Mouse (Mus musculus): ENCODE measurements around the gene Cog5. TPM values are rescaled to one million over a fixed set of nuclear protein-coding genes. Genes with fewer than 3 reads are reported as not detected.

Cog5 gene
- polyA plus RNA-seq, 1 experiment = 25.0 TPM

DNA sequence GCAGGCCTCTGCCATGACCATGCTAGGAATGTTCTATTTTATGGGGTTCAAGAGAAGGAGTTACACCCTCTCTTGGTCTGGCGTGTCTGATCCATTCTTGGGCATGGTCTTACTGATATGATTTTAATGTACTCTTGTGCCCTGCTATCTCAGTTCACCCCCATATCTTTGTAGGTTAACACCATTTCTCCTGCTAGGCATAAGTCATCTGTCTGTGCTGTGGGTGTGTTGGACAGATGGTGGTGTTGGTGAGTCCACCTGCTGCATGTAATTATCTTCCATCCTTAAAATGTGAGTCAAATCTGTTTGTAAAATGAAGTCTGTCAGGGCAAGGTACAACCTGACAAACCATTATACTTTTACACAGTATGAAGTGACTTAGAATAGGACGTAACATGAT lies 252.8 kb downstream of the Cog5 start:
- 76% methylated on average over 2 of the region's 2 CpGs for WGBS
- TF ChIP-seq CTCF (IDR thresholded peaks at IDR 0.05; ENCODE audit: control insufficient read depth, insufficient read depth, low read length) (no peak), POLR2A (IDR thresholded peaks at IDR 0.05; ENCODE audit: borderline replicate concordance, control insufficient read depth, low read depth, low read length) (no peak)
- Histone ChIP-seq H3K4me1 (ENCODE audit: control insufficient read depth, insufficient read depth, low read length) (no peaks in the 10 kb centered on the region; the same call in 1 of the 2 replicates), H3K4me3 (replicated peaks; ENCODE audit: control insufficient read depth, low read depth, low read length) (no peak overlapping the region), H3K27ac (ENCODE audit: control insufficient read depth, insufficient read depth, low read depth, low read length, poor library complexity) (no peak overlapping the region)

DNA sequence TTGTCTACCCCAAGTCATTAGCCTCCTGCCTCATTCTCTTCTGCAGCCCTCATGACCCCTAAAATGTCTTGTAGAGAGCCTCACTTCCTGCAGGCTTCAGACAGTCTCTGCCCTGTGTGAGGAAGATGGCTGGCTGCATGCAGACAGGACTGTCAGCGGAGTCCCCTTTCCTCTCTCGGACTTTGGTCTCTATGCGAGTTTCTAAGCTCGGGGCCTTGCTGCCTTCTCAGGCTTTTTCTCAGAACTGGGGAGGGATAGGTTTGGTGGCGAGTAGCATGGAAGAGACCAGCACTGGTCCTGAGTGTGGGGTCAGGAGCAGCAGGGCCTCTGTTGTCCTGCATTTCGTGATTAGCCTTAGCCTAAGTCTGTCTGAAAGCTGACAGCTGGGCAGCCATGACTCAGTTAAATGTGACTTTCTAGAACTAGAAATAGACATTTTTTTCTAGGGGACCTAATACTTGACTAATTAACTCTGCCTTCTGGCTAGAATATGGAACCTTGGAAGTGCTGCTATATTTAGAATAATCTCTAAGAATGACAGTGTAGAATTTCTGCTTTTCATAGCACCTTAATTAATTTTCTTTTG lies 258.4 kb downstream of the Cog5 start:
- no peak for TF ChIP-seq POLR2A (IDR thresholded peaks at IDR 0.05; ENCODE audit: borderline replicate concordance, control insufficient read depth, low read depth, low read length)
- no peak for TF ChIP-seq CTCF (IDR thresholded peaks at IDR 0.05; ENCODE audit: control insufficient read depth, insufficient read depth, low read length)
- no peak overlapping the region for H3K4me3 ChIP-seq (replicated peaks; ENCODE audit: control insufficient read depth, low read depth, low read length)
- H3K4me1 ChIP-seq (ENCODE audit: control insufficient read depth, insufficient read depth, low read length) = no peaks in the 10 kb centered on the region
- 88% methylated on average over 6 of the region's 6 CpGs for WGBS
- no peak overlapping the region for H3K27ac ChIP-seq (ENCODE audit: control insufficient read depth, insufficient read depth, low read depth, low read length, poor library complexity)

GRCm38 (mm10) chr12:31913614-31914013 lies 258.9 kb downstream of the Cog5 start:
- TF ChIP-seq CTCF (IDR thresholded peaks at IDR 0.05; ENCODE audit: control insufficient read depth, insufficient read depth, low read length) (no peak), POLR2A (IDR thresholded peaks at IDR 0.05; ENCODE audit: borderline replicate concordance, control insufficient read depth, low read depth, low read length) (no peak)
- Histone ChIP-seq H3K4me1 (ENCODE audit: control insufficient read depth, insufficient read depth, low read length) (no peaks in the 10 kb centered on the region), H3K4me3 (replicated peaks; ENCODE audit: control insufficient read depth, low read depth, low read length) (no peak overlapping the region), H3K27ac (ENCODE audit: control insufficient read depth, insufficient read depth, low read depth, low read length, poor library complexity) (no peak overlapping the region)
- 78% methylated on average over 4 of the region's 4 CpGs for WGBS

GRCm38 (mm10) chr12:31916691-31917090 lies 262.0 kb downstream of the Cog5 start:
- WGBS = 96% methylated on average over 5 of the region's 5 CpGs
- Histone ChIP-seq H3K4me1 (ENCODE audit: control insufficient read depth, insufficient read depth, low read length) (no peaks in the 10 kb centered on the region), H3K4me3 (replicated peaks; ENCODE audit: control insufficient read depth, low read depth, low read length) (no peak overlapping the region), H3K27ac (ENCODE audit: control insufficient read depth, insufficient read depth, low read depth, low read length, poor library complexity) (no peak overlapping the region)
- TF ChIP-seq CTCF (IDR thresholded peaks at IDR 0.05; ENCODE audit: control insufficient read depth, insufficient read depth, low read length) = no peak
- no peak for TF ChIP-seq POLR2A (IDR thresholded peaks at IDR 0.05; ENCODE audit: borderline replicate concordance, control insufficient read depth, low read depth, low read length)

DNA sequence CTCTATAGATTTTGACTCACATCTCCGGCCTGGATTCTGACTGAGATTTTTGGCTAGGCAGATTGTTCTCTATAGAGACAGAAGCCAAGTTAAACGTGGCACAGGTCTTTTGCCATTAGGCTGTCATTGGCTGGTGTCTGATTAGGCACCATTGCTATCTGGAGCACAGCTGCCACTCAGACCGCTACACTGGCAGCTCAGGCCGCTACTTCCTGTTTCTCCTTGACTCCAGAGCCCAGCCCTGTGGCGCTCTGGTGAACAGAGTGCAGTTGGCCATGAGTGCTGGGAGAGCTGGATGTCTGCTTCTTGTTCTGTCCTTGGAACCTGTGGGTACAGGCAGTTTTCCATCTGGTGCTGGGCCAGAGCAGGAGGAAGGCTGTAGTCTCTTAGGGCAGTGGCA lies 262.6 kb downstream of the Cog5 start:
- TF ChIP-seq CTCF (IDR thresholded peaks at IDR 0.05; ENCODE audit: control insufficient read depth, insufficient read depth, low read length) (no peak), POLR2A (IDR thresholded peaks at IDR 0.05; ENCODE audit: borderline replicate concordance, control insufficient read depth, low read depth, low read length) (no peak)
- WGBS = 41% methylated on average over 5 of the region's 5 CpGs
- Histone ChIP-seq H3K4me3 (replicated peaks; ENCODE audit: control insufficient read depth, low read depth, low read length) (no peak overlapping the region), H3K27ac (ENCODE audit: control insufficient read depth, insufficient read depth, low read depth, low read length, poor library complexity) (no peak overlapping the region), H3K4me1 (ENCODE audit: control insufficient read depth, insufficient read depth, low read length) (no peaks in the 10 kb centered on the region)

DNA sequence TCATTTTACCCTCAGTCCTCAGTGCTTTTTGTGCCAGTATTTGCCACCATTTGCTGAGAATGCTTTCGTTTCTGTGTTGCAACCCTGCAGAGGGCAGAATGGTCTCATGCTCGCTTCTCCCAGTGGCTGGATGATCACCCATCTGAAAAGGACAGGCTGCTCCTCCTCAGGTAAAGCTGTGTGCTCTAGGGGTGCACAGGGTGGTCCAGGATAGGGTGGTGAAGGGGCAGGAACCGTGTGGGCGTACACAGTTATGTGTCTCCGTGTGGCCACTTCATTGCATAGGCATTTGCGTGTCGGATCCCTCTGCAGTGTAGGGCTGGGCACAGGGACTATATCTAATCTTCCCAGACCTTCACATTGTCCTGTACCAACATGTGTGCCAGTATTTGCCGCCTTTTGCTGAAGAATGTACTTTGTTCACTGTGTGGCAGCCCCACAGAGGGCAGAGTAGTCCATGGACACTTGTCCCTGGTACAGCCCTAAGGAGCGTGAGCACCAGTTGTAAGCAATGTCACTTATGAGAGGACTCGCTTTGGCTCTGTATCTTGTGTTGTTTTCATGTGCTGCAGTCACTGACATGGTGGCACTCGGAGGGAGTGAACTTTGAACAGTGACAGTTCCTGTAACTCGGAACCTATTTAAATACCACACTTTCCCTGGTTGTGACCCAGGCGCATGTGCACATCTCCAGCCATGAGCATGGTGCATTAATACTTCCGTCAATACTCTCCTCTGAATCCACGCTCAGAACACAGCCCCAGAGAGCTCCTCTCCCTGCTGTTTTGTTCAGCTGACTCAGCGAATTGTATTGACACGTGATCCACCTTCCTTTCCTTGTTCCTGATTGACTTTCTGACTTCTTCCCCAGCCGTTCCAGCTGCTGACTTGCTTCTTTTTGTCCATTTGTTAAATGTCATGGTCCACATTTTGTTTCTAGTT lies 266.1 kb downstream of the Cog5 start:
- H3K27ac ChIP-seq (ENCODE audit: control insufficient read depth, insufficient read depth, low read depth, low read length, poor library complexity) = no peak overlapping the region; the same call in 1 of the 2 replicates
- TF ChIP-seq POLR2A (IDR thresholded peaks at IDR 0.05; ENCODE audit: borderline replicate concordance, control insufficient read depth, low read depth, low read length) (no peak), CTCF (IDR thresholded peaks at IDR 0.05; ENCODE audit: control insufficient read depth, insufficient read depth, low read length) (no peak)

DNA sequence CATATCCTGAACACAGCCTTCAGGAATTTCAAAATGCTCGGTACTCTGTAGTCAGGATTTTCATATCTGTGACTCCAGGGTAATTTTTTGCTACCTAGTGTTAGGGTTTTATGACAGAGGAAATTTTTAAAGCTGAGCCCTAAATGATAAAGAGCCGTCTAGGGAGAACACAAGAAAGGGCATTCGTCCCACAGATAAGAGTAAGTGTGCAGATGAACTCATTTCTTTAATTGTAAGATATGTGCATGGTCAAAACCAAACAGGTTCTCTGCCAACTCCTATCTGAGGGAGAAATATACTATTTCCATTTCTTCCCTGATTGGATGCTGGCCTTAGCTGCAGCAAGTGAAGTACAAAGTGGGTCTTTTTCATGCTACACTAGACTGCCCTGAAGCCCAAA lies 269.5 kb downstream of the Cog5 start:
- H3K27ac ChIP-seq (ENCODE audit: control insufficient read depth, insufficient read depth, low read depth, low read length, poor library complexity) = no peak overlapping the region
- 55% methylated on average over 3 of the region's 3 CpGs for whole genome bisulfite sequencing
- no peak overlapping the region for H3K4me3 ChIP-seq (replicated peaks; ENCODE audit: control insufficient read depth, low read depth, low read length)
- H3K4me1 ChIP-seq (ENCODE audit: control insufficient read depth, insufficient read depth, low read length) = no peaks in the 10 kb centered on the region
- TF ChIP-seq CTCF (IDR thresholded peaks at IDR 0.05; ENCODE audit: control insufficient read depth, insufficient read depth, low read length) (no peak), POLR2A (IDR thresholded peaks at IDR 0.05; ENCODE audit: borderline replicate concordance, control insufficient read depth, low read depth, low read length) (no peak)

More for the DNA sequence above, 266.1 kb downstream of the Cog5 start:
- WGBS = 79% methylated on average over 18 of the region's 18 CpGs
- Histone ChIP-seq H3K4me1 (ENCODE audit: control insufficient read depth, insufficient read depth, low read length) (no peaks in the 10 kb centered on the region), H3K4me3 (replicated peaks; ENCODE audit: control insufficient read depth, low read depth, low read length) (no peak overlapping the region)

DNA sequence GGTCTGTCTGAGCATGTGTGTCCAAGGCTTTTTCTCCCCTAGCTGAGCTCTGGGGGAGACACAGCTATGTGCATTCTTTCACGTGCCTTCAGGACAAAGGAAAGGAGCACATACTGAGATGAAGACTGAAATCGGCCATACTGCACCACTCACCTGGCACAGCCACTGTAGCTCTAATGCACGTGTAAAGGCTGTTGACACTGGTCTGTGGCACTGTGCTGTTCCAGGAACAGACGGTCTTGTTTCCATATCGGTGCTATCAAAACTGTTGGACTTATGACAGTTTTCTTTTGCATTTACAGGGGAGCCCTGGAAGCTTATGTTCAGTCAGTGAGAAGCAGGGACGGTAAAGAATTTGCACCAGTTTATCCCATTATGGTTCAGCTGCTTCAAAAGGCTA lies 270.7 kb downstream of the Cog5 start:
- 86% methylated on average over 6 of the region's 6 CpGs for WGBS
- TF ChIP-seq POLR2A (IDR thresholded peaks at IDR 0.05; ENCODE audit: borderline replicate concordance, control insufficient read depth, low read depth, low read length) = no peak
- TF ChIP-seq CTCF (IDR thresholded peaks at IDR 0.05; ENCODE audit: control insufficient read depth, insufficient read depth, low read length) = no peak
- Histone ChIP-seq H3K4me3 (replicated peaks; ENCODE audit: control insufficient read depth, low read depth, low read length) (no peak overlapping the region), H3K4me1 (ENCODE audit: control insufficient read depth, insufficient read depth, low read length) (no peaks in the 10 kb centered on the region), H3K27ac (ENCODE audit: control insufficient read depth, insufficient read depth, low read depth, low read length, poor library complexity) (no peak overlapping the region)

Data from bone marrow, adult 2 months (tissue).